In the genomic region with DNA sequence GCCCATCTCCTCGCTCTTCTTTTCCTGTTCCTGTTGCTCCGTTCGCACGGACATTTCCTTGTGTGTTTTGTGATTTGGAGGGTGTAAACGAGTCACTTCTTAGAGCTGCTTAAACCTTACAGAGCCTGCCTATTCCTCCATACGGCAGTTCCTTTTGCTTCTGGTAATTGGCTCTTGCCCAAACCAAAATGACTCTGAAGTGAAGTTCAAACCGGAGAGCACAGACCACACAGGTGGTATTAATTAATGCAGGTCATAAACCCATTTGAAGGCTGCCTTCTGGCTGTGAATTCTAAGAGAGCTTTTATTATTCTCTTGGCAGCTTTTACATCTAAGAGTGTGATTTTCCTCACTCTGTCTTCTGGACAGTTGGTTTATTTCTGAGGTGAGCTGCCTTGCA, we compare ENCODE assay signal across 20 mouse cellular contexts.
DNase-seq lines count a peak whose midpoint lies in the region; ATAC-seq lines count a peak whose summit lies in the region.
"Had no signal": no experiment of that assay in that cellular context is flagged by ENCODE, and none has a peak within 500 bp of the region (broad histone marks: within the 10 kb centered on the region; RNA-seq: fewer than 3 reads in every experiment).

No protein-coding gene starts in this region.

- ATAC-seq in embryonic facial prominence, embryonic 14.5 days (ENCODE audit: low read depth), result no peak
- ATAC-seq in kidney, embryonic 16.5 days (ENCODE audit: low FRiP score, low TSS enrichment), result no peak
- ATAC-seq in limb, embryonic 13.5 days (ENCODE audit: low FRiP score, low read depth), result peak; percentile 48; the same call in 1 of the 2 replicates
- ATAC-seq in erythroblast, adult 5-6 weeks (replicated peaks; ENCODE audit: low FRiP score, poor library complexity, severe bottlenecking), result no peak
- ATAC-seq: forebrain, embryonic 13.5 days; hindbrain, embryonic 16.5 days; intestine, postnatal 0 days; liver, postnatal 0 days; midbrain, embryonic 13.5 days had no signal

- DNase-seq in kidney, adult 11 months, result peak; percentile 14
- DNase-seq in kidney, postnatal 10 days, result no peak
- peak; percentile 54 for DNase-seq in embryonic facial prominence, embryonic 14.5 days (ENCODE audit: low spot score)
- no peak for DNase-seq in heart, embryonic 10.5 days (ENCODE audit: low spot score)
- no peak for DNase-seq in gastrocnemius, postnatal 4 days (ENCODE audit: low spot score in 2 of 2)
- DNase-seq: B cell, adult 2 months; cerebellum, adult 9-10 months; heart, postnatal 36 days; liver, postnatal 0 days; lung, postnatal 14 days; spleen, adult 18-20 months; thymus, postnatal 25 days had no signal

- no peaks in the 10 kb centered on the region for H3K27me3 ChIP-seq in embryonic facial prominence, embryonic 14.5 days (replicated peaks; ENCODE audit: control insufficient read depth, insufficient read depth, low read length)
- H3K27me3 ChIP-seq in kidney, embryonic 16.5 days (ENCODE audit: insufficient read depth, low read length), result no peaks in the 10 kb centered on the region
- H3K27me3 ChIP-seq in limb, embryonic 13.5 days, result no peaks in the 10 kb centered on the region
- no peaks in the 10 kb centered on the region for H3K27me3 ChIP-seq in heart, embryonic 10.5 days (ENCODE audit: insufficient read depth, poor library complexity, severe bottlenecking)
- H3K27me3 ChIP-seq: forebrain, embryonic 13.5 days; midbrain, embryonic 13.5 days had no signal

- H3K4me3 ChIP-seq in embryonic facial prominence, embryonic 14.5 days (ENCODE audit: low read depth, low read length), result no peak overlapping the region
- H3K4me3 ChIP-seq in kidney, embryonic 16.5 days (ENCODE audit: low read length), result no peak overlapping the region
- no peak overlapping the region for H3K4me3 ChIP-seq in limb, embryonic 13.5 days
- no peak overlapping the region for H3K4me3 ChIP-seq in heart, embryonic 10.5 days
- H3K4me3 ChIP-seq: erythroblast, embryonic 14.5 days; forebrain, embryonic 13.5 days; midbrain, embryonic 13.5 days had no signal

- no peaks in the 10 kb centered on the region for H3K36me3 ChIP-seq in embryonic facial prominence, embryonic 14.5 days (ENCODE audit: control insufficient read depth, insufficient read depth, low read length)
- H3K36me3 ChIP-seq in kidney, embryonic 16.5 days (ENCODE audit: insufficient read depth, low read length), result no peaks in the 10 kb centered on the region
- no peaks in the 10 kb centered on the region for H3K36me3 ChIP-seq in limb, embryonic 13.5 days
- H3K36me3 ChIP-seq in heart, embryonic 10.5 days, result no peaks in the 10 kb centered on the region
- H3K36me3 ChIP-seq: midbrain, embryonic 13.5 days had no signal

- H3K9me3 ChIP-seq in embryonic facial prominence, embryonic 14.5 days (ENCODE audit: control insufficient read depth, low read length), result 0 out of 2 replicates have a peak, but pooled peaks cover 2% of the 10 kb centered on the region
- H3K9me3 ChIP-seq in kidney, embryonic 16.5 days (ENCODE audit: low read length), result no peaks in the 10 kb centered on the region
- no peaks in the 10 kb centered on the region for H3K9me3 ChIP-seq in limb, embryonic 13.5 days
- no peaks in the 10 kb centered on the region for H3K9me3 ChIP-seq in heart, embryonic 10.5 days
- H3K9me3 ChIP-seq: forebrain, embryonic 13.5 days; midbrain, embryonic 13.5 days had no signal

- no peak overlapping the region for H3K9ac ChIP-seq in embryonic facial prominence, embryonic 14.5 days (ENCODE audit: low read depth, low read length)
- no peak overlapping the region for H3K9ac ChIP-seq in kidney, embryonic 16.5 days (replicated peaks; ENCODE audit: low read length)
- no peak overlapping the region for H3K9ac ChIP-seq in limb, embryonic 13.5 days
- H3K9ac ChIP-seq: forebrain, embryonic 13.5 days; liver, postnatal 0 days; midbrain, embryonic 13.5 days had no signal

- H3K4me2 ChIP-seq in embryonic facial prominence, embryonic 14.5 days (ENCODE audit: low read depth, low read length), result no peak overlapping the region
- H3K4me2 ChIP-seq in kidney, embryonic 16.5 days (replicated peaks; ENCODE audit: low read depth, low read length), result no peak overlapping the region
- H3K4me2 ChIP-seq in limb, embryonic 13.5 days (replicated peaks), result peak overlapping the region; percentile 31
- H3K4me2 ChIP-seq: forebrain, embryonic 13.5 days; midbrain, embryonic 13.5 days had no signal

- peaks cover 6% of the 10 kb centered on the region; the same call in 1 of the 2 replicates for H3K4me1 ChIP-seq in embryonic facial prominence, embryonic 14.5 days (ENCODE audit: control insufficient read depth, insufficient read depth, low read length)
- no peaks in the 10 kb centered on the region for H3K4me1 ChIP-seq in kidney, embryonic 16.5 days (ENCODE audit: insufficient read depth, low read length)
- H3K4me1 ChIP-seq in limb, embryonic 13.5 days, result peaks cover 16% of the 10 kb centered on the region
- no peaks in the 10 kb centered on the region for H3K4me1 ChIP-seq in heart, embryonic 10.5 days
- H3K4me1 ChIP-seq: forebrain, embryonic 13.5 days; midbrain, embryonic 13.5 days had no signal

- 52% methylated on average over 7 of the region's 7 CpGs for WGBS in embryonic facial prominence, embryonic 14.5 days
- WGBS in kidney, embryonic 16.5 days, result 25% methylated on average over 7 of the region's 7 CpGs
- 12% methylated on average over 7 of the region's 7 CpGs for WGBS in limb, embryonic 13.5 days
- 83% methylated on average over 7 of the region's 7 CpGs for WGBS in heart, embryonic 10.5 days

- H3K27ac ChIP-seq in embryonic facial prominence, embryonic 14.5 days (replicated peaks; ENCODE audit: low read depth, low read length), result no peak overlapping the region
- 0 out of 2 replicates have a peak overlapping the region, but pooled peaks have one; percentile 10 for H3K27ac ChIP-seq in kidney, embryonic 16.5 days (ENCODE audit: low read length)
- peak overlapping the region; percentile 61; the same call in 1 of the 2 replicates for H3K27ac ChIP-seq in limb, embryonic 13.5 days
- no peak overlapping the region for H3K27ac ChIP-seq in heart, embryonic 10.5 days
- H3K27ac ChIP-seq: forebrain, embryonic 13.5 days; midbrain, embryonic 13.5 days had no signal

Comparison
In these comparisons a context has a peak if more than half of its experiments do, and no peak if none do; other contexts are left out.
1. DNase-seq: peak in kidney, adult 11 months (single experiment) and embryonic facial prominence, embryonic 14.5 days (single experiment); none in kidney, postnatal 10 days (single experiment), heart, embryonic 10.5 days (single experiment) and gastrocnemius, postnatal 4 days (0 of 2).
2. H3K27ac ChIP-seq: peak in kidney, embryonic 16.5 days (single experiment) and limb, embryonic 13.5 days (single experiment); none in embryonic facial prominence, embryonic 14.5 days (single experiment) and heart, embryonic 10.5 days (single experiment).